Mouse (Mus musculus): ENCODE results near the gene Plcg2.

Gene Plcg2

GRCm38 (mm10) chr8:117498179-117498914 lies at the start of gene Plcg2:
Gene Plcg2 (plus strand): TSS chr8:117498291.
- in situ Hi-C loops (cut with MboI, MseI): no loop called here

DNA sequence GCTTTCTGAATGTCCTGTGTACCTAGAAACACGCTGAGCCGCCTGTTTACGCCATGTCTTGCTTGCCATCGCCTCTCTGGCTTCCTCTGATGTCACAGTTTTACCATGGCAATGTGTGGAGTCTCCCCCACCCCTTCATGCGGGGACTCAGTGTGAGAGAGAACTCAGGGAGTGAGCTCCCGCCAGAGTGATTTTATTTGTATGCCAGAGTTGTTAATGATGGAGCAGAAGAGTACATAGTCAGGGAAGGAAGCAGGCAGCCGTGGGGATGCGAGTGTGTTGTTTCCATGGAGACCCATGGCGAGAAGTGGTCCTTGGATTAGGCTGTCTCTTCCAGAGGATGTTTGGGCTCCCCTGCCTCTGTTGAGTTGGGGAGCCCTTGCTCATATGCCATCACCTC lies 47.0 kb upstream of the Plcg2 start:
- in situ Hi-C loops (cut with MboI, MseI): no loop called here

DNA sequence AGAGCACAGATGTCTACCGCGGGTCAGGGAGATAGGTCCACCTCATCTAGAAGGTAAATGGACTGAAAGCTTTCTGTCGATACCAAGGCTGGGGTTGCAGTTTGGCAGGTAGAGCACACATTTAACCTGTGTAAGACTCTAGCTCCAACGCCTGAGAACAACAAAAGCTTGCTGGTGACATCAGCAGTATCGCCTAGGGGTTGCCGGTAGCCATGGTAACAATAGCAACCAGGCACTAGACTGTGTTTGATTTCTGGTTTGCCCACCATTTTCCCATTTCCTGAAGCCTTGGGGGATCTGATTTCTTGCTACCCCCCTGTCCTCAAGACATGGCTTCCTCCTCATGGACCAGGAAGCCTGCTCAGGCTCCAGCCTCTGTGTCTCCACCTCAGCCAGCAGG lies 44.1 kb upstream of the Plcg2 start:
- in situ Hi-C loops (cut with MboI, MseI): no loop called here

DNA sequence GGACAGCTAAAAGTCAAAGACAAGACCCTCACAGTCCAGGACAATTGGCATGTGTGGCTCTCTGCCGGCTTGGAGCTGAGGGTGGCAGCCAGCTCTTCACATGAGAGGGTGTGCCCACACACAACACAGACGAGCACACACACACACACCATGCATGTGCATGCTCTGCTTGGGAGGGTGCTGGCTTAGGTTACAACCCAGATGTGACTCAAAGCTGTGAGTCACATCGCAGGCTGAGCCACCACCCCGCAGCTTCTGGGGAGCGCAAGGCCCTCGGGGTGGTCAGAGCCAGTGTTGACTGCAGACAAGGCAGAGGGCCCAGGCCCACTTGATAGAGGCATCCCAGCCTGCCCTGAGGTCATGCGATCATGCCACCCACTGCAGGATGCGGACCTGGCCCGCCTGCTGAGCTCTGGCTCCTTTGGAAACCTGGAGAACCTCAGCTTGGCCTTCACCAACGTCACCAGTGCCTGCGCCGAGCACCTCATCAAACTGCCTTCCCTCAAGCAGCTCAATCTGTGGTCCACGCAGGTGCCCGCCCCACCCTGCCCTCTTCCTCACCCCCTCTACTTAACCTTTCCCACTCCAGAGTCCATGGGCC lies 43.5 kb upstream of the Plcg2 start:
- in situ Hi-C loops (cut with MboI, MseI): no loop called here

- in situ Hi-C loops (cut with MboI, MseI): no loop called here
Measured at GRCm38 (mm10) chr8:117455701-117456100, 42.4 kb upstream of the Plcg2 start.

DNA sequence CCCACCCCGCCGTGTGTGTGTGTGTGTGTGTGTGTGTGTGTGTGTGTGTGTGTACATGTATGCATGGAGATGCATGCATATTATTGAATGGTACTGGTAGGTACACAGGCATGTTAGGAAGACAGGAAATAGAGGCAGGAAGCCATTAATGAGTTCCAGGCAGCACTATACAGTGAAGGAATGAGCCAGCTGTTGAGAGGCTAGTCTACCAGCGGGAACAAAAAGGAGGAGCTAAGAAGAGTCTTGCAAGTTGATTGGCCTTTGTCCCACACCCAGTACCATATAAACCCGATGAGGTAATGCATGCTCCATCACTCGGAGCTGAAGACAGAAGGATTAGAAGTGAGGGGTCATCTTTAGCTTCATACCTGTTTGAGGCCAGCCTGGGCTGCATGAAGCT lies 39.7 kb upstream of the Plcg2 start:
- in situ Hi-C loops (cut with MboI, MseI): no loop called here

DNA sequence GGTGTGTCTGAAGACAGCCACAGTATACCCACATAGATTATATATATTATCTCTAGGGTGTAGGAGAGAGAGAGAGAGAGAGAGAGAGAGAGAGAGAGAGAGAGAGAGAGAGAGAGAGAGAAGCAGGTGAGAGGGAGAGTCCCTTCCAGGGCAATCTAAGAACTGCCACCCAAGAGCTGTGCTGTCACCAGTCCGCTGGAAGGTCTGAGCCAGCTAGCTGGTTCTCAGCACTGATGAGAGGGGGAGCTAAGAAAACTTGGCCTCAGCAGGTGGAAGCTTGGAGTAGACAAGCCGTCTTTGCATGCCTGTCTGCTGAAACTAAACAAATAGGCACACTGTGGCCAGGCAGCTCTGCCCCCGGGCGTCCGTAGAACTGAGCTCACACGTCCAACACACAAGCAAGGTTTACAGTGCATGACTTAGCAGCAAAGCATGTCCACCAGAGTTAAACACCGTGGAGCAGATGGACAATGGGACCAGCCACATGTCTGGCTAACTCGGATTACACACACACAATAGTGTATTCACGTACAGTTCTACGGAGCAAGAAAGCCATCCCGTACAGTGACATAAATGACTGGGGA lies 35.3 kb upstream of the Plcg2 start:
- in situ Hi-C loops (cut with MboI, MseI): no loop called here

DNA sequence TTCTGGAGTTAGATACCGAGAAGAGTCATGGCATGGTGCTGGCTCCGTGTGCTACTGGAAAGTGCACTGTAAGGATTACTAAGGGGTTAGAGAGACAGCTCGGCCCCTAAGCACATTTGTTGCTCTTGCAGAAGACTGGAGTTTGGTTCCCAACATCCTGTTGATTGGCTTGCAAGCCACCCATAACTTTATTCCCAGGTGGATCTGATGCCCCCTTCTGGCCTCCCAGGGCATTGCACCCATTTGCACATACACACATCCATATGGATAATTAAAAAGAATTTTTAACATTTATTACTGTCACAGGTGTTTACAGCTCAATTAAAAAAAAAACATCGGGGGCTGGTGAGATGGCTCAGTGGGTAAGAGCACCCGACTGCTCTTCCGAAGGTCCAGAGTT lies 33.6 kb upstream of the Plcg2 start:
- in situ Hi-C loops (cut with MboI, MseI): no loop called here

DNA sequence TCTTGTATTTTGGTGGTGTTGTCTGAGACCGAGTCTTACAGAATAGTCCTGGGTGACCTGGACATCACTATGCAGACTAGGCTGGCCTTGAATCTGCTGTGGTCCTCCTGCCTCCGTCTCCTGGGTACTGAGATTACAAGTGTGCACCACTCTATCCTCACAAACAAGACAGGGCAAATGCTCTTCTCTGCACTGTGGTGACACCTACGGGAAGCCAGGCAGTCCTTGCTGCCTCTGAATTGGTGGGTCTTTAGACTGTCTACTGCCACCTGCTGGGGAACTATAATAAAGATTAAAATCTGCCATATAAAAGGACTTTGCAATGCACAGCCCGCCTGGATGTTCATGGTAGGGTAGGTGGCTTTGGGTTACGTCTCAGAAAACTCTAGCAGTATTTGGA lies 32.8 kb upstream of the Plcg2 start:
- in situ Hi-C loops (cut with MboI, MseI): no loop called here

DNA sequence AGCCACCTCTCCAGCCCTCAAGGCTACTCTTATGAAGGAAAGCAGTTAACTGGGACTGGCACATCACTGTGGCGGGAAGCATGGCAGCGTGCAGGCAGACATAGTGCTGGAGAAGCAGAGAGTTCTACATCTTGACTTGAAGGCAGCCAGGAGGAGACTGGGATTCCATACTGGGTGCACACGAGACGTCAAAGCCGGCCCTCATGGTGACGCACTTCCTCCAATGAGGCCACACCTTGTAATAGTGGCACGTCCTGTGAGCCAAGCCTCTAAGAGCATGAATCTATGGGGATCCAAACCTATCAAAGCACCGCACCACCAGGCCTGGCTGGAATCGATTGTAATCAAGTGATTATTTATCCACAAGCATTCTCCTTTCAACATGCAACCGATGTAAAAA lies 30.6 kb upstream of the Plcg2 start:
- in situ Hi-C loops (cut with MboI, MseI): no loop called here

GRCm38 (mm10) chr8:117469431-117470341 lies 28.4 kb upstream of the Plcg2 start:
- in situ Hi-C loops (cut with MboI, MseI): loop anchor here (5.0 kb wide), 1 partner anchor 247 kb away; no protein-coding TSS in a partner anchor

GRCm38 (mm10) chr8:117470342-117470781 lies 27.7 kb upstream of the Plcg2 start:
- in situ Hi-C loops (cut with MboI, MseI): loop anchor here (5.0 kb wide), 1 partner anchor 248 kb away; no protein-coding TSS in a partner anchor

- in situ Hi-C loops (cut with MboI, MseI): loop anchor here (5.0 kb wide), 1 partner anchor 249 kb away; no protein-coding TSS in a partner anchor
Measured at GRCm38 (mm10) chr8:117471174-117471573, 26.9 kb upstream of the Plcg2 start.

- in situ Hi-C loops (cut with MboI, MseI): loop anchor here (5.0 kb wide), 1 partner anchor 249 kb away; no protein-coding TSS in a partner anchor
Measured at GRCm38 (mm10) chr8:117471655-117472054, 26.4 kb upstream of the Plcg2 start.

DNA sequence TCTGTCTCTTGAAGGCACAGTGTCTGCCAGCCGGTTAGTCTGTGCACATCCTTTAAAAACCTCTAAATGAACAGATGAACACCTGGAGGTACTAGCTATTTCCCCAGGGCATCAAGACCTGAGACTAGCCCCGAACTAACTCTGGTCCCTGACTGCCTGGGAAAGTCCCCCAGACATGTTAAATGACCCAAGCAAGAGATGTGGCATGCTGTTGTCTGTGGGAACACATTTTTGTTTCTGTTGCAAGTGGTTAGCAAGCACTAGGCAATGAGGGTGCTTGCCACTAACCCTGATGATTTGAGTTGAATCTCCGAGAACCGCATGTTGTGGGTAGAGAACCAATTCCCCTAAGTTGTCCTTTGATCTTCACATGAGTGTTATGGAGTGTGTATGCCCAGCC lies 25.8 kb upstream of the Plcg2 start:
- in situ Hi-C loops (cut with MboI, MseI): loop anchor here (5.0 kb wide), 1 partner anchor 250 kb away; no protein-coding TSS in a partner anchor

DNA sequence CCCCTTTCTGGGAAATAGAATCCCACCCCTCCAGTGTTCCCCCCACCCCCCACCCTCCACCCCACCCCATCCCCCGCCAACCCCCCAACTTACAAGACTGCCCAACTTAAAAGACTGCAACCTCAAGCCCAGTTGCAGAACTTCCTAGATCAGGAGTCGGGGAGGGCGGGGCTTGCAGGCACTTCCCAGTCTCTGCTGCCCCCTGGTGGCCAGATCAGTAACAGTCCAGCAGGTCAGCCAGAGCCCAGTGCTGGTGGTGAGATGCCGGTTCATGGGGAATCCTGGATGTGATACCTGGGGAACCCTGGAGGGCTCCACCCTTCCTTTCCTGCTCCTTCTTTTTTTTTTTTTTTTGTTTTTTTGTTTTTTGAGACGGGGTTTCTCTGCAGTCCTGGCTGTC lies 23.1 kb upstream of the Plcg2 start:
- in situ Hi-C loops (cut with MboI, MseI): loop anchor here (5.0 kb wide), 1 partner anchor 253 kb away; no protein-coding TSS in a partner anchor

- in situ Hi-C loops (cut with MboI, MseI): no loop called here
Measured at GRCm38 (mm10) chr8:117475819-117476218, 22.3 kb upstream of the Plcg2 start.

DNA sequence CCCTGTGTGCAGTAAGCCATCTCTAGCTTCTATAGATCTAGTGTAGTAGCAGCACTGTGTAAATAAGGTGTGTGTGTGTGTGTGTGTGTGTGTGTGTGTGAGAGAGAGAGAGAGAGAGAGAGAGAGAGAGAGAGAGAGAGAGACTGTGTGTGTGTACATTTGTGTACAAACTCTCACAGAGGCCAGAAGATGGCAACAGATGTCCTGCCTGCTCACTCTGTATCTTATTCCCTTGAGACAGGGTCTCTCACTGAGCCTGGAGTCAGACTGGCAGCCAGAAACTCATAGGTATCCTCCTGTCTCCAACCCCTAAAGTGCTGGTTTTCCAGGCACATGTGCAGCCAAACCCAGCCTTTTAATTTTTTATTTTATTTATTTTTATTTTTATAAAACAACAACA lies 20.0 kb upstream of the Plcg2 start:
- in situ Hi-C loops (cut with MboI, MseI): no loop called here

GRCm38 (mm10) chr8:117479996-117480395 lies 18.1 kb upstream of the Plcg2 start:
- in situ Hi-C loops (cut with MboI, MseI): loop anchor here in 1 of 2 experiments (5.0 kb wide), 1 partner anchor 373 kb away; no protein-coding TSS in a partner anchor

DNA sequence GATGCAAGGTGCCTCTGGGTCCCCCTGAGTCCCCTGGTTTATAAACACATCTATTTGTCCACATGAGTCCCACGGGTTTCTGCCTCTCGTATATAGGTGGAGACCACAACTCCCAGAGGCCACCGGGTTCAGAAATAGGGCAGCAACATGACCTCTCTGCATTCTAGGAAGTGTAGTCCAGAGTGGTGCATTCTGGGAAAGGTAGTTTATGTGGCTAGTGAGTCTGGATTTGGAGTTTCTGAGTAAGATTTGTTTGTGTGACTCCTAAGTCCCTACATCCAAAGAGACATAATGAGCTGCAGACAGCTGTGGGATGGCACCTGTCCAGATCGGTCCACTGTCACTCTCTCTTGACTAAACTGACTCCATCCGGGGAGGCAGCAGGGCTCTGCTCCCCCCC lies 17.6 kb upstream of the Plcg2 start:
- in situ Hi-C loops (cut with MboI, MseI): loop anchor here in 1 of 2 experiments (5.0 kb wide), 1 partner anchor 373 kb away; no protein-coding TSS in a partner anchor

DNA sequence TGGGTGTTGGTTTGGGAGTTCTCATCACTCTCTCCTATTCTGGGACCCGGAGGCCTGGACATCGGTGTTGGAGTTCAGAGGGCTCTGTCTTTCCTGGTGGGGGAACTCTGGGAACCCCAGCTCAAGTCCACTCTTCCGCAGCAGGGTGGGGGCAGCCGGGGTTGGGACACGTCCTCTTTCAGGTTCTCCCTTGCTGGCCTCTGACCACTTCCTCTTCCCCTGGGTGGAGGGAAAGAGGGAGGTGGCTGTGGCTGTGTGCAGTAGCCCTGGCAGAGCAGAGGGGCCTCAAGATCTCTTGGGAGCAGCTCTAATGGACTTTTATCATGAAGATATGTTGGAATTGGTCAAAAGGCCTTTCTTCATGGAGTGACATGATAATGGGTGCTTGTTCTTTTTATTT lies 16.3 kb upstream of the Plcg2 start:
- in situ Hi-C loops (cut with MboI, MseI): loop anchor here in 1 of 2 experiments (5.0 kb wide), 1 partner anchor 375 kb away; no protein-coding TSS in a partner anchor
